Mouse (Mus musculus) intestine, postnatal 0 days (tissue): ENCODE measurements around the gene Brsk1. TPM values are rescaled to one million over a fixed set of nuclear protein-coding genes. Genes with fewer than 3 reads are reported as not detected.
A peak's percentile ranks its signal among the peaks of the same experiment; 100 is the strongest.

Source experiments
- ATAC-seq: fragments of 200-750 bp; cut with Nextera tagmentation; 2 replicates; pipeline ENCODE4 v1.8.0; 2017; ENCODE audit warnings: mild to moderate bottlenecking, moderate TSS enrichment, moderate library complexity
- H3K27ac ChIP-seq: fragments of 300-500 bp; sonication (generic); 2 replicates; pipeline ENCODE4 v1.5.1; 2014; ENCODE audit warnings: mild to moderate bottlenecking, low read depth, low read length, moderate library complexity
- H3K27me3 ChIP-seq: fragments of 300-500 bp; sonication (generic); replicated peaks from 2 replicates; pipeline ENCODE4 v1.6.1; 2014; ENCODE audit warnings: low read length, mixed read lengths; ENCODE audit not compliant: control insufficient read depth, insufficient read depth
- H3K36me3 ChIP-seq: fragments of 300-500 bp; sonication (generic); 2 replicates; pipeline ENCODE4 v1.6.1; 2014; ENCODE audit warnings: mild to moderate bottlenecking, moderate library complexity; ENCODE audit not compliant: control insufficient read depth, insufficient read depth
- H3K4me1 ChIP-seq: fragments of 300-500 bp; sonication (generic); replicated peaks from 2 replicates; pipeline ENCODE4 v1.6.1; 2014; ENCODE audit warnings: antibody characterized with exemption, low read length, mixed read lengths; ENCODE audit not compliant: control insufficient read depth, insufficient read depth
- H3K4me2 ChIP-seq: fragments of 300-500 bp; sonication (generic); replicated peaks from 2 replicates; pipeline ENCODE4 v1.6.1; 2014; ENCODE audit warnings: low read depth, mild to moderate bottlenecking, moderate library complexity
- H3K4me3 ChIP-seq: fragments of 300-500 bp; sonication (generic); 2 replicates; pipeline ENCODE4 v1.5.1; 2014; ENCODE audit warnings: low read depth, low read length
- H3K9ac ChIP-seq: fragments of 300-500 bp; sonication (generic); 2 replicates; pipeline ENCODE4 v1.6.1; 2014; ENCODE audit warnings: mild to moderate bottlenecking, low read depth, low read length
- H3K9me3 ChIP-seq: fragments of 300-500 bp; sonication (generic); 2 replicates; pipeline ENCODE4 v1.6.1; 2016; ENCODE audit warnings: mixed run types; ENCODE audit not compliant: control insufficient read depth
- CTCF ChIP-seq: sonication (generic); IDR thresholded peaks from 2 replicates; pipeline ENCODE4 v1.5.1; 2016; ENCODE audit warnings: low read depth, mild to moderate bottlenecking, control low read depth, antibody characterized with exemption, moderate library complexity
- WGBS: fragments of 180-500 bp; shearing (Covaris S2); extraction: QIAGEN DNeasy Blood & Tissue Kit; methylation state at CpG from one replicate; pipeline ENCODE4 v1.1.7; 2014; 5-methylcytosine and 5-hydroxymethylcytosine counted together
- polyA plus RNA-seq: library from polyadenylated mRNA; unstranded; fragments of >200 nt; fragmentation: Nextera tagmentation; extraction: Ambion mirVana; gene quantifications from 2 replicates; pipeline ENCODE4 v1.2.1, GENCODE M21; 2015

Gene Brsk1
- polyA plus RNA-seq, 1 experiment from 2014 or later = 0.98 TPM

GRCm38 (mm10) chr7:4670655-4671255 lies 19.6 kb upstream of the Brsk1 start:
- Histone ChIP-seq H3K27ac (no peak overlapping the region), H3K36me3 (peaks cover 16% of the 10 kb centered on the region; the same call in 1 of the 2 replicates), H3K4me1 (no peaks in the 10 kb centered on the region; the same call in 1 of the 2 replicates), H3K9me3 (no peaks in the 10 kb centered on the region), H3K4me3 (no peak overlapping the region), H3K27me3 (no peaks in the 10 kb centered on the region), H3K4me2 (no peak overlapping the region), H3K9ac (no peak overlapping the region)
- TF ChIP-seq CTCF = no peak
- ATAC-seq = no peak
- WGBS = 83% methylated on average over 8 of the region's 8 CpGs

- WGBS = 55% methylated on average over 4 of the region's 4 CpGs
- no peak for TF ChIP-seq CTCF
These were observed 18.4 kb upstream of the Brsk1 start for GRCm38 (mm10) chr7:4671956-4672355.

GRCm38 (mm10) chr7:4674114-4674731 lies 16.2 kb upstream of the Brsk1 start:
- TF ChIP-seq CTCF = no peak
- Histone ChIP-seq H3K9me3 (no peaks in the 10 kb centered on the region), H3K4me1 (no peaks in the 10 kb centered on the region; the same call in 1 of the 2 replicates), H3K27ac (peak overlapping the region; percentile 7; the same call in 1 of the 2 replicates), H3K4me3 (no peak overlapping the region), H3K4me2 (no peak overlapping the region), H3K36me3 (peaks cover 26% of the 10 kb centered on the region; the same call in 1 of the 2 replicates), H3K9ac (no peak overlapping the region), H3K27me3 (no peaks in the 10 kb centered on the region)
- WGBS = 62% methylated on average over 12 of the region's 12 CpGs
- ATAC-seq = peak; percentile 37; the same call in 1 of the 2 replicates

More at GRCm38 (mm10) chr7:4671956-4672355, 18.4 kb upstream of the Brsk1 start:
- Histone ChIP-seq H3K9ac (no peak overlapping the region), H3K9me3 (no peaks in the 10 kb centered on the region), H3K4me3 (no peak overlapping the region), H3K27ac (no peak overlapping the region), H3K27me3 (no peaks in the 10 kb centered on the region), H3K4me1 (no peaks in the 10 kb centered on the region; the same call in 1 of the 2 replicates), H3K4me2 (no peak overlapping the region), H3K36me3 (peaks cover 19% of the 10 kb centered on the region; the same call in 1 of the 2 replicates)
- no peak for ATAC-seq

- ATAC-seq = no peak
- Histone ChIP-seq H3K4me2 (no peak overlapping the region), H3K36me3 (peaks cover 29% of the 10 kb centered on the region; the same call in 1 of the 2 replicates), H3K4me3 (no peak overlapping the region), H3K9me3 (no peaks in the 10 kb centered on the region), H3K4me1 (no peaks in the 10 kb centered on the region; the same call in 1 of the 2 replicates), H3K27me3 (no peaks in the 10 kb centered on the region), H3K9ac (no peak overlapping the region), H3K27ac (no peak overlapping the region)
- 65% methylated on average over 7 of the region's 7 CpGs for WGBS
- TF ChIP-seq CTCF = no peak
These were observed 15.2 kb upstream of the Brsk1 start for GRCm38 (mm10) chr7:4675200-4675599.

- WGBS = 84% methylated on average over 5 of the region's 5 CpGs
- Histone ChIP-seq H3K36me3 (peaks cover 15% of the 10 kb centered on the region; the same call in 1 of the 2 replicates), H3K4me2 (no peak overlapping the region), H3K4me1 (no peaks in the 10 kb centered on the region; the same call in 1 of the 2 replicates), H3K9me3 (no peaks in the 10 kb centered on the region), H3K27me3 (no peaks in the 10 kb centered on the region), H3K4me3 (no peak overlapping the region), H3K9ac (no peak overlapping the region), H3K27ac (no peak overlapping the region)
- ATAC-seq = no peak
- no peak for TF ChIP-seq CTCF
These were observed 7.1 kb upstream of the Brsk1 start for GRCm38 (mm10) chr7:4683307-4683706.

- Histone ChIP-seq H3K4me3 (peak overlapping the region; percentile 85), H3K27ac (no peak overlapping the region), H3K36me3 (peaks cover 15% of the 10 kb centered on the region; the same call in 1 of the 2 replicates), H3K9me3 (no peaks in the 10 kb centered on the region), H3K9ac (peak overlapping the region; percentile 57), H3K27me3 (no peaks in the 10 kb centered on the region), H3K4me2 (peak overlapping the region; percentile 89), H3K4me1 (no peaks in the 10 kb centered on the region; the same call in 1 of the 2 replicates)
- ATAC-seq = 0 out of 2 replicates have a peak, but pooled peaks have one; percentile 0
- 0 out of 2 replicates have a peak, but pooled peaks have one; percentile 5 for TF ChIP-seq CTCF
- 4% methylated on average over 13 of the region's 13 CpGs for WGBS
These were observed 6.2 kb upstream of the Brsk1 start for GRCm38 (mm10) chr7:4684203-4684602.
